Mouse (Mus musculus): Measurements from ENCODE around the gene Scn4b.

Gene Scn4b

DNA sequence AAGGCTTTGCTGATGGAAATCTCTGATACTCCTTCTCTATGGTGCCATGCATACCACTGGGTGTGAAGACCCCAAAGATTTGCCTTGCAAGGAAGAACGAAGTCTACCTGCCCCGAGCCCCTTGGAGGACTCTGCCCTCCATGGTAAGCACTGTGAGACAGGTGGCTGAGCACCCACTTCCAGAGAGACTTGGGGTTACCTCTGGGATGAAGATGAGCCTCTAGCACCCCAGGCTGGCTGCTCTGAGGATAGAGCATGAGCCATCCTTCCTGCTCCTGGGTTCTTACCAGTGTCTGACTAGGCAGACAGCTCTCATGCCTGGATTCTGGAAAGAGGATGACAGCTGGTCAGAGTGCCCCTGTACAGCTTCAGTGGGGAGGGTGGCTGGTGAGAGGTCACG, 8.1 kb upstream of the Scn4b start:
- no peak for DNase-seq

DNA sequence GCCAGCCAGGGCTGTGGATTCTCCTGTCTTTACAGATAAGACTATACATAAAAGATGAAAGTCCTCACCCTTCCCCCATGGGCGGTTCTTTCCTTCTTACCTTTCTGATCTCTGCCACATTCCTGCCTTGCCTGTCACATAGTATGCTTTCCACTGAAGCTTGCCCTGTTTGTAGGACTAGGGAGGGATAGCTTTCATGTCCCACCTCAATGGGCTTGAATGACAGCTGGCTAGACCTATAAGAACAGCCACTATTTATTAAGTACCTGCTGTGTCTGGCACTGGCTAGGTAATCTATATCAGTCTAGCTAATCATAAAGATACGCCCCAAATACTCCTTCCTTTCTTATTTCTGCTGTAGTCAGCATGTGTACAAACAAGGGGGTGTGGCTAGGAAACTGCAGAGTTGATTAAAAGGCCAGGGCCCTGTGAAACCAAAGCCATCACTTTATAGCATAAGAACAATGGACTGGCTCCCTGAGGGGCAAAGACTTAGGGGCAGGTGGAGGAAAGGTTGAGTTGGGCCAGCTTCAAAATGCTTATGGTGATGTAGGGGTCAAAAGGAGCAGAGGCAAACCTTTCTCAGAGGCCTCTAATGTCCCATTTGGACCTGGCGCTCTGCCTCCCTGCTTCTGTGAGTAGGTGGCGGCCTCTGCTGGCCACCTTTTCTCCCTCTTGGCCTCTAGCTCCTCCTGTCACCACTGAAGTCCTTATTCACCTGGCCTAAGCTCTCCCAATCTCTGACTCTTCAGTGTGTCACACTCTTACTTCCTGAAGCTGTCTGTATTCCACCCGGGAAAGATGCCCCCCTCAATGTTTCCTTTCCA, 4.5 kb upstream of the Scn4b start:
- DNase-seq, result no peak

DNA sequence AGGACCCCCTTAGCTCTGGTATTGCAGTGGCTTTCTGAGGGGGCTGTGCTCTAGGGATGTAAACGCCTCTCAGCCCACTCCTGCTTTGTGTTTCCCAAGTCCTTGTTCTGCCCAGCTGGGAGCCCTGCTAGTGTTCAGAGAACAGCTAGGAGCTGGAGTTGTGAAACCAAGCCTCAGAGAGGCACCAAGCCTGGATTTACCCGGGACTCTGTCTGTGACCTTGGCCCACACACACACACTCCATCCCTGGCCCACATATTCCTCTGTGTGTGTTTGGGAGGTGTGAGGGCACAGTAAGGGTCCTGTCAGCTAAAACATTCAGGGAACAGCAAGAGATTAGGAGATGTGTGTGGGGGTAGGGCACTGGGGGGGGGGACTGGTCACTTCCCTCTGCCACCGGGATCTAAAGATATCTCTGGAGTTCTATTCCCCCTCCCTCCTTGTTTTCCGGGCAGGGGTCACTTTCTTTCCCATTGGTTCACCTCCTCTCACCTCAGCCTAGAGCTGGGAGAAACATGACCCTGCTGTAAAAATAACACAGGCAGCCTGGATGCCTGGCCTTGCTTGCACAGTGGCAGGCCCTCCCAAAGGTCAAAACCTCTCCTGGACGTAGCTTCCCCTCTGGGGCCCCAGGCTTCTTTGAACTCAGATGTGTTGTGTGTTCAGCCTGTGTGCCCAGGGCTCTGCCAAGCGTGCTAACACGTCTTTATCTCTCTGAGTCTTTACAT, 1.6 kb upstream of the Scn4b start:
- DNase-seq, result no peak

DNA sequence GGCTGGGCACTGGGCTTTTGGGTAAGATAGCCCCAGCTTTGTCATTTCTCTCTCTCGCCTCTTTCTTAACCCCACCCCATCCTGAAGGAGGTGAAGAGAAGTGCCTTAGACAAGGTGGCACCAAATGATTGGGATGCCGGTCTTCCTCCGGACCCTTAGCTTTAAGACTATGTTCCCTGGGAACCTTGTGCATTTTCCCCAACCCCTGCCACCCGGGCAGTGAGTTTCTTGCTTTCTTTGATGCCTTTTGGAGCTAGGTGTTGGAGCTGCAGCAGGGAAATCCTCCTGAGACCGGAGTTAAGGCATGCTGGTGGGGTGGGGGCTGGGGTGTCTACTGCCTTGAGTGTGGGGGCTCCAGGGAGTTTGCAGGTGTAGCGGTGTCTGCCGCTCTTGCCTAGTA, 887 bp downstream of the Scn4b start:
- DNase-seq, result no peak

DNA sequence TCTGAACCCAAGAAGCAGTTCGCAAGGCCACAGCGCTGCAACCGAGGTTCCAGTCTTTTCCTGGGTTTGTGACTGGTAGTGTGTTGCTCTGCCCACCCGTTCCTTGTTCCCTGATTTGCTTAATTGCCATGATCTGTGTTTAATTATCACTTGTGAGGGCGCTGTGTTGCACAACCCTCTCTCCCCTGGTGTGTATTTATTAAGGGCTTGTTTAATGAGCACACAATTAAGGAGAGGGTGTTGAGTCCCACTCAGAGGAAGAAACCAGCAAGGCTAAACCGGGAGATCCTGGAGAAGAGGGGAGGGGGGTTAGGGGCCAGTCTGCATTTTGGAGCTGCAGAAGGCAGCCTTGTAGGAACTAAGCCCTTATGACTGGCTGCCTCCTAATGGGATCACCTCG, 2.8 kb downstream of the Scn4b start:
- no peak for DNase-seq

DNA sequence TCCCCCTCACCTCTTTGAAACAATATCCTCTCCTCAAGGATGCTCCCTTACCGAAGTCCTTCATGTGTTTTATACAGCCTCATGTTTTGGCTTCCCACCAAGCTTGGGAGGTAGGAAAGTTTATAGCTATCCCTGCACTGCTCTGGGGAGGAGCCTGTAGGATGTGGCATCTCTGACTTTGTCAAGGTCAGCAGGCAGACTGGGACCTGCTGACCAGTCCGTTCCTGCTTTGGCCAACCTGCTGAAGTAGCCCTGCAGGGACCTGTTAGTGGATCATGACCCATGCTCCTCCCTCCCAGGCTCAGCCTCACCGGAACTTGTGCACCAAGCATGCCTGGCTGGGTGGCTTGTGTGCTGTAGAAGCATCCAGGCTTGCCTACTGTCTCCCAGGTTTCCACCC, 4.5 kb downstream of the Scn4b start:
- no peak for DNase-seq

DNA sequence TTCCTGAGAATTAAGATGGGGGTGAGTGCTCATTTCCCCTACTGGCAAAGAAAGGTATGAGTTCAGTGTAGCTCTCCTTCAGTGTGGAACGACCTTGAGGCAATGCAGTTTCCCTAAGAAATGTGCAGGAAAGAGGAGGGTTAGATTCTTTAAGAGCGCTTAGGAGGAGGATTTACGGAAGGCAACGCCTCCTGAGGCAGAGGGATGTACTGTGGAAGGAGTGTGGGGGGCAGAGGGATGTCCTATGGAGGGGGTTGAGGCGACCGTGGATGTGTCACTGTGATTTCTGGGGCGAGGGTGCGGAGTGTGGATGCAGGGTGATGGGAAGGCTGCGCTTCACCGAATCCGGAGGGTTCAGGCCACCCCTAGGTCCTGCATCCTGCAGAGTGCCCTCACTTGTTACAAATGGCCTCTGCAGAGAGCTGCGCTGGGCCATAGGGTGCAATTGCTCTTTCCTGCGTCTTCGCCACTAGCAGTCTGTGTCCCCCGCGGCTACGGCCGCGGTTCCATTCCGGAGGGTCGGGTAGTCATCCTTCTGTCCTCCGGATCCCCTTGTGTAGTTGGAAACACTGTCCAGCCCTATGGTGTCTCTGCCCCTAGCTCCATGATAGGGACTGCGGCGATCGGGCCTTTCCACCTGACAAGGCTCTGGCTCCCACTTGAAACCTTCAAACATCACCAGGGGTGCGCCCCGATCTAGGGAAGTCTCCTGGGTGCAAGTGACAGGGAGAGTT, 7.5 kb downstream of the Scn4b start:
- DNase-seq, result peak; percentile 53

DNA sequence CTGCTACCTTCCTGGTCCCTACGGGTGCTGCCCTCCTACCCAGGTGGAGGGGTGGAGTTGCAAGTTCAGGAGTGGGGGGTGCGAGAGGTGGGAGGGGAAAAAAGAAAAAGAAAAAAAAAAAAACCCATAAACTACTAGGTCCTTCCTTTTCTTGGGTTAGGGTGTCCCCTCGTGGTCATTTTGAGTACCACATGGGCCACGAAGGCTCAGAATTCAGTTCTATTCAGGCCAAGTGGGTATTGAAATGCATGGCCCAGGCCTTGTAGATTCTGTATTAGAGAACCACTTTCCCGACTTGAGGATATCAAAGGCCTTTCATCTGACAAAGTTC, 8.0 kb downstream of the Scn4b start:
- DNase-seq, result peak; percentile 77

DNA sequence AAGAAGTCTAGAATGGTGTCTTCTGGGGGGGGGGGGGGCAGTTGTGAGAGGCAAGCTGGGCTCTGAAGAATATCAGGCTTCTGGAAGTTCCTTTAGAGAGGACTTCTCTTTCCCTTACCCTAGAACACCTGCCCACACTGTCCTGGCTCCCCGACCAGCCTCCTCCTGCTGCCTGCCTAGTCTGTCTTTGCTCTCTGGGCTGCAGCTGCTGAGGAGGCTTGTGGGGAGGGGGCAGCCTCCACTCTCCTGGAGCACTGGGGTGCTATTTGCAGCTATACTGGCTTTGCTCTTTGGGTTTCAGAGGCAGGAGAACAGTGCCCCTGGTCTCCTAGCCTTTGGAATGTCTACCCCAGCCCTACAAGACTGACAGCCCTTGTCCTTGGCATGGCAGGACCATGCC, 12.7 kb downstream of the Scn4b start:
- no peak for DNase-seq

DNA sequence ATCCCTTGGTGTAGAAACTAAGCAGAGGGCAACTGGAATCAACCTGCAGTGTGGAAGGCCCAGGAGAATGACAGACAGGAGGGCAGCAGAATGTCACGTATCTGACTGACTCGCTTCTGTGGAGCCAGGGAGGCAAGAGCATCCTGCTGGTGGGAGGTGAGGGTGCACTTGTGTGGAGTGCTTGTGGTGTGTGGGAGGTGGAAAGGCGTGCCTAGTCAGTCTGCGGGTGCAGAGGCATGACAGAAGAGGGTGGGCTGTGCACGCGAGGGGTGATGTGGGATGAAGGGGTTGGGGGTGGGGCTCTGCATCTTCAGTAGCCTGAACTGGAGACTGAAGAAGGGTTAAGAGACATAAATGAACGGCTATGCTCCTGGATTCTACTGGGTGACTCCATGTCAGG, 15.2 kb downstream of the Scn4b start:
- no peak for DNase-seq

DNA sequence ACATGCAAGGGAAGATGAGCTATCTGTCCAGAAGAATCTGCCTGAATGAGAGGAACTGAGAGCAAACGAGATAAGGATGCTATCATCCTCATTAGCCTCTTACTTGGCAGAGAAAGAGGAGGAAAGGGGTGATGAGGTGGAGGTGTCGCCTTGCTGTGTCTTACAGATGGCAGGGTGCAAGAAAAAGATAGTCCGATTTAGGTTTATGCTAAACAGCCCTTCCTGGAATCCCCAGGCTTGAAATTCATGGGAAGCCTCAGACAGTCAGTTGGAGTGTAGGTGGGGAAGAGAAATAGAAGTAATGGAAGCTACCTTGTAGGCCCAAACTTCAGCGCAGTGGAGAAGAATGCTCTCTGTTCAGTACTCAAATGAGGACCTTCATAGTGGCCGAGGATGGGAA, 29.7 kb downstream of the Scn4b start:
- DNase-seq, result no peak

DNA sequence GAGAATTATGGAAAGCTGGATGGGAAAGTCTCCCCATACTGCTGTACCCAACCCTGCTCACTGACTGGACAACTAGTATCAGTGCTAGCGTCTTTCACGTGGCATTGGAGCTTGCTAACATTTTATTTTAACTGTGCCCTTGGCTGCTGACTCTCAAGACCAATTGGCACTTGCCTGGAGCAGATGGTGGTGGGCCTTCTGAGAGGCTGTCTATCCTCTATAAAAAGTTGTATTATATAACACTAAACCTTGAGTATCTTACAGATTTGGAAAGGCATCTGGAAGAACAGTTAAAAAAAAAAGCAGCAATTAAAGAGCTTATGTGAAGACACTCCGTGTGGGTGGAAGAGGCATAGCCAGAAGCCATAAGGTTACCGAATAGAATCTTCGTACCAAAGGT, 32.0 kb downstream of the Scn4b start:
- peak; percentile 70 for DNase-seq

DNA sequence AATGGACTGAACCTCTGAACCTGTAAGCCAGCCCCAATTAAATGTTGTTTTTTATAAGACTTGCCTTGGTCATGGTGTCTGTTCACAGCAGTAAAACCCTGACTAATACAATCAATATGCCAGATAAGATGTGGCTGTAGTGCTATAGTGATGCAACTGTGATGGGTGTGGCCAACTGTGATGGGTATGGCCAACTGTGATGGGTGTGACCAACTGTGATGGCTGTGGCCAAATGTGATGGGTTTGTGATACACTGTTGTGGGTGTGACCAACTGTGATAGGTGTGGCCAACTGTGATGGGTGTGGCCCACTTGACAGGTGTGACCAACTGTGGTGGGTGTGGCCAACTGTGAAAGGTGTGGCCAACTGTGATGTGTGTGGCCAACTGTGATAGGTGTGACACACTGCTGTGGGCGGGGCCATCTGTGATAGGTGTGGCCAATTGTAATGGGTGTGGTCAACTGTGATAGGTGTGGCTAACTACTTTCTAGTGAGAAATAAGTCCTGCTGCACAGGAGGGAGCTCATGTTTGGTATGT, 32.9 kb downstream of the Scn4b start:
- no peak for DNase-seq

DNA sequence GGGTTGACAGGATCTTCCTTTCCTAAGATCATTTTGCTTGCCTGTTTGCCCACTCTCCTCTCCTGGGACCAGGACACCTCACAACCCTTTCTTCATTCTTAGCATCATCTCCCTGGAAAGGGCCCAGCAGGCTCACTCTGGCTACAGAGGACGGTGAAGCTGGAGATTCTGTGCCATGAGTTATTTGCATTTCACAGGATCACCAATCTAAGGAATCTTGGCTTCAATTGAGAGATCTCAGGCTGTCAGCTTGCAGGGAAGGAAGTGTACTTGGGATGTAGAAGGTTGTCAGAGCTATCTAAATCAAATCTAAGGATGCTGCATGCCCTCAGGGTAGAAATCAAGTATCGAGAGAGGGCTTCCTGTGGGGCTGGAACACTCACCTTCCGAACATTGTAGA, 35.3 kb downstream of the Scn4b start:
- DNase-seq, result no peak

DNA sequence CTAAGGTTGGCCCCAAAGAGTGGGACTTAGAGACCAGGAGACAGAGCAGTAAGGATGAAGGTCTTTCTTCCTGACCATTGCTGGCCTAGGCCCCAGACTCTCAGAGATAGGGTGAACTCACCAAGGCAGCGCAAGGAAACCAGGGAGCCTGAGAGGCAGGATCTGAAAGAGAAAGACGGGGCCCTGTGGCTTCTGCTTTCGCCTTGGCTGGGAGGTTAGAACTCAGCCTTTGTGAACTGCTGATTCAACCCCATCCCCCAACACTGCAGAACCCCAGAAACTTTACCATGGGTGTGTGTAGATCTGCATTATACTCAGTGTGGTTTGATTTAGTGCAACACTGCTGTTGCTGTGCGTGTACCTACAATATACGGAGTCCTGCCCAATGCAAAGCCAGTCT, 41.1 kb downstream of the Scn4b start:
- no peak for DNase-seq

DNA sequence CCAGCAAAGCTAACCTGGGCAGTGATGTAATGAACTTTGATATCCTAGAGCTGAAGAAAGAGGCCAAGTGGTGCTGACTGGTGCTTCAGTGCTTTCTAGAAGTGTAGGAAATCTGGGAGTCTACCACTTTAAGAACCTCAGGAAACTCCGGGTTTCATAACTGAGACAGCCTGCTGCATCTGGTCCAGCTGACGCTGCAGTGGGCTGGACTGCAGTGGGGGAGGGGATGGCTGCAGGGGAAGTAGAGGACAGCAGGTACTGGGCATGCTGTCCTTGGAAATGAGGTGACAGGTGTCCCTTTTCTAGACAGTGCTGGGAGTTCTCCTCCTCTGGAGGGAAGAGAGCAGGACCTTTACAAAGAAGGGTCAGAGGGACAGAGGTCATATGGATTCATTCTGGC, 43.6 kb downstream of the Scn4b start, which contains the start of gene BC049352:
Gene BC049352 (plus strand): TSS at position 238 of the 400 bp plus-strand sequence.
- peak; percentile 33 for DNase-seq

DNA sequence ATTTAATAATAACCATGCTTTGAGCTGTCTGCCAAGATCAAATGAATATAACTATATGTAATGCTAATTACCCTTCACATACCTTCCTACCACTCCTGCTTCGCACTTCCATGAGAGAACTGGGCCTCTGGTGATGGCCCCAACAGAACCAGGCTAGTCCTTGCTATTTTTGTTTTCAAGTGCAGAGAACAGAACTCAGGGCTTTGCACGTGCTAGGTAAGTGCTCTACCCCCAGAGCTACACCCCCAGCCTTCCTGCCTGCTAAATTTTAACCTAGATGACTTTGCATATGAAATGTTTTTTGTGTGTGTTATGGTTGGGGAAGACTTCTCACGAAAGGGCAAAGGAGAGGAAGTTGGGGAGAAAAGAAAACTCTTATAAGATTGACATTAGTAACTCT, 44.3 kb downstream of the Scn4b start:
- no peak for DNase-seq

DNA sequence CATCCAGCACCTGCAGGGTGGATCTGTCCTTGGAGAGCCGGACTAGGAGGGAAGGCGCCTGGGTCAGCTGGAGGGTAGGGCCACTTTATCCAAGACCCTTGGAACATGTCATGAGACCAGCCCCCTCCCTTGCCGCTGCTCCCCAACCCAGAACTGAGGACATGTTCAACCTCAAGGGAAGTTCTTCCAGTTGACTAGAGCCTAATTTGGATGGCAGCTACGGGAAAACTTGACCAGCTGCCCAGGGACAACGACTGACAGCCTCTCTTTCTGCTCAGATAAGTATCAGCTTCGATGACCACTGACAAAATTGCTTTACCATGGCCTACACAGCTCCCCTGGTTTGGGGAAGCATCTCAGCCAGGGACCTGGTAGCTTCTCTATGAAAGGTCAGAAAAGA, 45.1 kb downstream of the Scn4b start:
- DNase-seq, result no peak

DNA sequence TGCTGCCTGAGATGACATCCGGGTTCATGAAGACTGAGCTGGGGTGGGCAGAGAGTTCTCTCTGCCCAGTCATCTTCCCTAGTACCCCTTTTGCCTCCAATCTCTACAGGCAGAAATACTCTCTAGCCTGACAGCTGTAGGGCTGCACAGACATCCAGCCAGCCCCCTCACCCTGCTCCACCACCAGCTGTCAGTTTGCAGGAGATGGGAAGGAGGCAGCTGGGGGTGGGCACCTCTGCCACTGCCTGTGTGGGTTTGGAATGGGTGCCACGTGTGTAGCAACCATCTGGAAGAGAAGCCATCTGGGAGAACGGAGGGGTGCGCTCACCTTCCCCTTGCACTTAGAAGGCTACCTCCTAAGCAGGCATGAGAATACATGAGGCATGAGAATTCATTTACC, 47.1 kb downstream of the Scn4b start:
- peak; percentile 87 for DNase-seq

DNA sequence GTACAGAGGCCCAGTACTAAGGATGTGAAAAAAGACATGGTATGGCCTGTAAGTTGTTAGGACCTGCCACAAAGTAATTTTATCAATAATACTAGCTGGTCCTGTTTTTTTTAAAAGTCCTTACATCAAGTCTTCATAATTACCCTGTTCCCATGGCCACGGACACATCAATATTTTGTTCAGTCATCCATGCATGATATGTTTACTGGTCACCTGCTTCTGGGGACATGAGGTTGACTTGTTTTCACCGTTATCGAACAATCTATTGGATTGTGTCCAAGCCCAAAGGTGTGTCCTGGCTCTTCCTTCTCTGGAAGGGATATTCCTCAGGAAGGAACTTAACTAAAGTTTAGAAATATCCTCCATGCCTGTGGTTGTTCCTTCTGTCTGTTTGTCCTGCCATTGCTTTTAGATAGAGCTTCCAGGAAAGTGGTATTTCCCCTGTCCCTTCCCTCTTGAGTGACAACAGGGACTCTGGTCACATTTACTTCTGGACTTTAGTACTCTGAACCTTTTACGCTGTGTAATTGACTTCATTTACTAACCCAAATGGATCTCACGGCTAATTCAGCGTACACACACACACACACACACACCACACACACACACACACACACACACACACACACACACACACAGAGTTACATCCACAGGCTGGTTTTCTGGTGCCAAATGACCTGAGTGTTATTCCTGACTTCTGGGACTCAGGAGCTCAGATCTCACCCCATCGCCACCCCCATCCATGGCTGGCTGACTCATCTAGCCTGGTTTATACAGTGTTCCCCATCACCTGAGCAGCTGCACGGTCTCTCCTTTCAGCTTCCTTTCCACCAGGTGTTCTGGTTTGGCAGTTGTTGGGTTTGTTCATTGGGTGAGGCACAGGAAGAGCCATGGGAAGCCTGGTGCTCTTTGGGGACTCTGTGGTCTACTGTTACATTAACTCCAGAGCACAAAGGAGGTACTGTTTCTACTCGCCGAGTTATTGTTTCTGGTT, 50.7 kb downstream of the Scn4b start:
- no peak for DNase-seq

DNA sequence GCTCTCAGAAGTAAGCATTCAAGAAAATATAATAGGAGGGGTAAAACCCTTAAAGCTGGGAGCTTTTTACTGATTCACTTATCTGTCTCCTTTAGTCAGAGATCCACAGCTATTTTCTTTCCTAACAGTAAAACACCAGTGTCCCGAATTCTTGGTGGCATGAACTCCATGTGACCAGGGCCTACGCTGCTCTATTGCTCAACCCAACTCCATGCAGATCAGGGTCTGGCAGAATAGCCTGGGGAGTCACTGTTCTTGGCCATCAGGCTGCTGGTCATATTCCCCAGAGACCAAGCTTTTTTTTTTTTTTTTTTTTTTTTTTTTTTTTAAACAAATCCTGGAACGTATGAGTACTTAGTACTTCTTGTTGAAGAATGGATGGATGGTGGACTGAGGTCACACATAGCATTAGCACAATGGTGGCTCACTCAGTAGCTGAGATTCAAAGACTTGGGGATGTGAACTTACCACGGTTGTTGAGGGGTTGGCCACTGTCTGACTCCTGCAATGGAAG, 51.5 kb downstream of the Scn4b start:
- DNase-seq, result no peak

DNA sequence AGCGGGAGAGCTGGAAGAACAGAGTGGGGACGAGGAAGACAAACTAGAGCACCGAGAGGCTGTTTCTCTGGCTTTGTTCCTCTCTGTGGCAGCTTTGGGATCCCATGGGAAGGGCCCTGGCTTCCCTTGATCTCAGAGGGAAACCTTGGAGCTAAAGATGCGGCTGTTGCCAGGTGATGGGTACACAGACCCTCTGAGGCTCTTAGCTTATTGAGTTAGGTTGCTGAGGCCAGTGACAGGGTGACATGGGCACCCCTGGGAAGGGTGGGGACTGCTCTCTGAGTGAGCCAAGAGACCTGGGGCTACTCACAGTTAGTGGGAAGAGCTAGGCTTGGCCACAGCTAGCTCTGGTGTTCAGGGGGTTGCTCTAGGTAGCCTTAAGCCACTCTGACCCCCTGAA, 57.3 kb downstream of the Scn4b start:
- no peak for DNase-seq

Data from right cerebral cortex, adult 18-20 months (tissue).